Mouse (Mus musculus): Measurements from ENCODE around the gene Kctd5. TPM values are rescaled to one million over a fixed set of nuclear protein-coding genes. Genes with fewer than 3 reads are reported as not detected.

The Kctd5 gene
- polyA plus RNA-seq, 1 experiment: 71.1 TPM

DNA sequence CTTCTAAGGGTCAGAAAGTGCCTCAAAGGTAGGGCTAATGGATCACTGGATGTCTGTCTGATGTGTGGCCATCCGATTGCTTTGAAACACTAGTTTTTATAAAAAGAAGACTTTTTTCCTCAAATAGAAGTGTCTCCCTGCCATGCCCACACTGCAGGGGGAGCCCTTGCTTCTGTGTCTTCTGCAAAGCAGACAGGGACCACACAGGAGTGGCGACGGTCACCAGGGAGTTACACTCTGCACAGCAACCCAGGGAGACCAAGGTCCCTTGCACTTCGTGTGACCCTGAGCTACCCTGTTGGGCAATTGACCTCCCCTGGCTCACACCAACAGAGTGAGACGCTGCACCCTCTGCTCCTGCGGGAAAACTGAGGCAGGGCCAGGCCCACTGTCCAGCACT lies 36.3 kb downstream of the Kctd5 start:
- no peak for TF ChIP-seq CTCF (IDR thresholded peaks at IDR 0.05; ENCODE audit: borderline replicate concordance, extremely low read depth, insufficient read depth, insufficient read length)
- no peak for TF ChIP-seq POLR2A (IDR thresholded peaks at IDR 0.05; ENCODE audit: borderline replicate concordance, extremely low read depth, insufficient read depth, insufficient read length, poor library complexity, severe bottlenecking)
- no peak for DNase-seq (ENCODE audit: low read depth)

DNA sequence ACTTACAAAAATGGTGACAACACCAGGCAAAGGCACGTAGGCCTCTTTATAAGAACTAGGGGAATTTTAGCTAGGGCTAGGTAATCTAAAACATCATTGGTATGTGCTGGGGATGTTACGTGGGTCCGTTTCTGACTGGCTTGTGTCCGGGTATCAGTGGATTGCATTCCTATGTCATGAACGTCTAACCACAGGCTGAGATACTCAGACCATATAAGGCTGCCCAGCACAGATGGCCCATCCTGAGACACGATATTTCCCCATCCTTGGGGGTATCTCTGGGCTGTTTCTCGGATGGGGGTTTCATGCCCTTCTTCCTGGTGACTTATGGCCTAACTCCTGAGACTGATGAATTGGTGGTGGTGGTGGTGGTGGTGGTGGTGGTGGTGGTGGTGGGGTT lies 38.2 kb downstream of the Kctd5 start:
- DNase-seq (ENCODE audit: low read depth): no peak
- TF ChIP-seq POLR2A (IDR thresholded peaks at IDR 0.05; ENCODE audit: borderline replicate concordance, extremely low read depth, insufficient read depth, insufficient read length, poor library complexity, severe bottlenecking): no peak
- TF ChIP-seq CTCF (IDR thresholded peaks at IDR 0.05; ENCODE audit: borderline replicate concordance, extremely low read depth, insufficient read depth, insufficient read length): no peak

DNA sequence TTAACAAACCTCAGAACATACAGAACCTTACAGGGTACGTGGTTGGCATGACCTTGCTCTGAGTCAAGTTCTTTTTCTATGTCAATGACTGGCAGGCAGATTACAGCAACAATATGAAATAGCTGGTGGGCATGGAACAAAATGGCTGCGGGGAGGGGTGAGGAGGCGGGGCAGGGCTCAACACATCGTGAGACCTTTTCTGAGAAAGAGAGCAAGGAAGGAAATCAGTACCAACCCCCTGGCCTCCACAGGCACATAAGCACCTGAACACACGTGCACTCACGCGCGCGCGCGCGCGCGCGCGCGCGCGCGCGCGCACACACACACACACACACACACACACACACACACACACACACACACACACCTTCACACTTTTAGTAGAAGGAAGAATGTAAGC lies 42.7 kb downstream of the Kctd5 start:
- TF ChIP-seq POLR2A (IDR thresholded peaks at IDR 0.05; ENCODE audit: borderline replicate concordance, extremely low read depth, insufficient read depth, insufficient read length, poor library complexity, severe bottlenecking): no peak
- TF ChIP-seq CTCF (IDR thresholded peaks at IDR 0.05; ENCODE audit: borderline replicate concordance, extremely low read depth, insufficient read depth, insufficient read length): no peak
- DNase-seq (ENCODE audit: low read depth): no peak

DNA sequence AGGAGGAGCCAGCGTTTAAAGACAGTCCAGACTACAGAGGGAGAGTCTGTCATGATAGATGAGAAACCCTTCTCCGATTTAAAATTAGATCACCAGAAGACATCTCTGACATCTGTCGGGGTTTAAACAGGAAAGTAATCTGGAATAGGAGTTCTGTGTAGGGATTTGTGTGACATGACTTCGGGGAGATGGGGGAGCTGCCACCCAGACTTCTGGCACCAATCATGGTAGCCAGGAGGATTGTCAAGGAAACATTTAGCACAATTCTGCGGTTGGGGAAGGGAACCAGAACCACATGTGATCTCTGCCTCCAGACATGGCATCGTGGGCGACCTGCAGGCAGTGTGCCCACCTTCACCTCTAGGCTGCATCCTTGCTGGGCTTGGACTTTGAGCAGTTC lies 43.8 kb downstream of the Kctd5 start:
- DNase-seq (ENCODE audit: low read depth): no peak
- TF ChIP-seq POLR2A (IDR thresholded peaks at IDR 0.05; ENCODE audit: borderline replicate concordance, extremely low read depth, insufficient read depth, insufficient read length, poor library complexity, severe bottlenecking): no peak
- TF ChIP-seq CTCF (IDR thresholded peaks at IDR 0.05; ENCODE audit: borderline replicate concordance, extremely low read depth, insufficient read depth, insufficient read length): no peak

DNA sequence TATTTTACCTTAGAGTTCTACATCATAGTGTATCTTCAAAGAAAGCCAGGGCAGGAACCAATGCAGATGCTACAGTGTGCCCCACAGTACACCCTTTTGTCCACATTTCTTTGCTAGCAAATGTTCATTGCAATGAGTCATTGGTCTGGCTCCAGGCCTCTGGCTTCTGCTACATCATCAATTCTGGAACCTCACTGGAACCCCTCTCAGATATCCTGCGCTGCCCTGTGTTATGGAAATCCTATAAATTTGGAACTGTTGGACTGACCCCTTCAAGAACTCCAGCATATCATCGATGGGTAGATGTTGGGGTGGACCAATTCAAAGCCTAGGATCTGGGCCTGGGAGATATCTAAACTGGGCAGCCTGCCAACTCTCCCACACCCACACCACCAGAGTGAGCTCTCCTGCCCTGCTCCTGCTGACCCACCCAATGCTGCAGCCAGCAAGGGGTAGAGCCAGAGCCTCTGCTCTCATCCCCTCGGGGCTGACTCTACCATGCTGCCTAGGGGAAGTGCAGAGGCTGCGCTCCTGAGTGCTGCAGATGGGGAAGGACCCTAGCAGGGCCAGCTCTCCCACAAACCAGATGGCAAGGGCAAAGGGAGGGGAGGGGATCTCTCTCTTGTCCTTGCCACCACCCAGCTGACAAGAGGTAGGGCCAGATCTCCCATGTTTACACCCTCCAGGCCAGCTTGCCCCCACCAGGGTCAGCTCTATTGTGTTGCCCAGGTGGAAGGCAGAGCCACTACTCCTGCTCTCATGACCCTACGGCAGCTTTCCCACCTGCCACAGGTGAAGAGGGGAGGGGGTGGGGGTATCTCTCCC lies 51.7 kb downstream of the Kctd5 start:
- no peak for DNase-seq (ENCODE audit: low read depth)
- TF ChIP-seq CTCF (IDR thresholded peaks at IDR 0.05; ENCODE audit: borderline replicate concordance, extremely low read depth, insufficient read depth, insufficient read length) (no peak), POLR2A (IDR thresholded peaks at IDR 0.05; ENCODE audit: borderline replicate concordance, extremely low read depth, insufficient read depth, insufficient read length, poor library complexity, severe bottlenecking) (no peak)

DNA sequence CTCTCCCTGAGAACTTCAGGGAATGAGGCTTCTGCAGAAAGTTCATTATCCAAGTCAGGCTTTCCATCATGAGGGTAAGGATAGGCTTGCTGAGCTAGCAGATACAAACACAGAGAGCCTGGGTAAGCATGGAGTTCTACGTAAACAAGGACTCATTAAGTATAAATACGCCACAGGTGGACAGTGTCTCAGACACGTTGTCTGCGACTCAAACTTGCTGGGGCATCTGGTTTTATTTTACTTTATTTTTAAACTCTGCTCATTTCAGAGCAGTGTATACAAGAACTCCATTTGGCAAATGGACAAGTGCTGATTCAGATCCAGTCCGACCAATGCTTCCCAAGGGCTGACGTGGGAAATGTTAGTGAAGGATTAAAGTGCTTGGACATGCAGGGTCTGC lies 52.6 kb downstream of the Kctd5 start:
- no peak for TF ChIP-seq CTCF (IDR thresholded peaks at IDR 0.05; ENCODE audit: borderline replicate concordance, extremely low read depth, insufficient read depth, insufficient read length)
- no peak for TF ChIP-seq POLR2A (IDR thresholded peaks at IDR 0.05; ENCODE audit: borderline replicate concordance, extremely low read depth, insufficient read depth, insufficient read length, poor library complexity, severe bottlenecking)
- no peak for DNase-seq (ENCODE audit: low read depth)

DNA sequence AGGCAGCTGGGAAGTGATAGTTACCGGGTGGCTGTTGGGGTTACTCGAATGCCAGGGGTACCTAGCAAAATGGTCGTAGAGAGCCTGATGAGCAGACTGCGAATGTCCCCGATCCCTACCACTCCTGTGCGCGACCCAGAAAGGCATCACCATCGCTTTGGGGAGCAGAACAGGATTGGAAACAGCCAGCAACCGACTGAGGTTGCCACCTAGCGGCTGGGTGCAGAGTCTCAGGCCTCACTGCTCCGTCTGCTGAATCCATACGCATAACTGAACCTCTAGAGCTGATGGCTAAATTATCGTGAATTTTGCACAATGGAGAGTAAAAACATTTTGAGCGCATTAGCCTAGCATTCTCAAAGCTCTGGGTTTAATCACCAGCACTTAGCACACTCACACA lies 57.6 kb downstream of the Kctd5 start:
- TF ChIP-seq POLR2A (IDR thresholded peaks at IDR 0.05; ENCODE audit: borderline replicate concordance, extremely low read depth, insufficient read depth, insufficient read length, poor library complexity, severe bottlenecking) (no peak), CTCF (IDR thresholded peaks at IDR 0.05; ENCODE audit: borderline replicate concordance, extremely low read depth, insufficient read depth, insufficient read length) (peak; percentile 60)
- no peak for DNase-seq (ENCODE audit: low read depth)

DNA sequence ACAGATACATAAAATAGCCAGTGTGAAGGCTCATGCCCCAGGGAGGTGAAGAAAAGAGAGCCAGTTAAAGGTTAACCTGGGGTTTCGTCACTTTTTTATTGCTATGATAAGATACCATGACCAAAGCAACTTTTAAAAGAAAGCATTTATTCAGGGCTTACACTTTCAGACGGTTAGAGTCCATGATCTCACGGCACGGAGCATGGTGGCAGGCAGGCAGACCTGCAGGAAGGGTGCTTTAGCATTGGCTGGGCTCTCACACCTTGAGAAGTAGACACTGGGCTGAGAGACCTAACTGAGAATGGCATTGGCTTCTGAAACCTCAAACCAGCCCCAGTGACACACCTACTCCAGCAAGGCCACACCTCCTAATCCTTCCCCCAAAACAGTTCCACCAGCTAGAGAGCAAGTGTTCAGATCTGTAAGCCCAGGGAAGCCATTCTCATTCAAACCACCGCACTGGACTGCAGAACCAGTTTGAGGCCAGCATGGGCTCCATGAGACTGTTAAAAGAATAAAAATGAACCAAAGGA lies 58.8 kb downstream of the Kctd5 start:
- no peak for DNase-seq (ENCODE audit: low read depth)
- TF ChIP-seq CTCF (IDR thresholded peaks at IDR 0.05; ENCODE audit: borderline replicate concordance, extremely low read depth, insufficient read depth, insufficient read length): no peak
- TF ChIP-seq POLR2A (IDR thresholded peaks at IDR 0.05; ENCODE audit: borderline replicate concordance, extremely low read depth, insufficient read depth, insufficient read length, poor library complexity, severe bottlenecking): no peak

DNA sequence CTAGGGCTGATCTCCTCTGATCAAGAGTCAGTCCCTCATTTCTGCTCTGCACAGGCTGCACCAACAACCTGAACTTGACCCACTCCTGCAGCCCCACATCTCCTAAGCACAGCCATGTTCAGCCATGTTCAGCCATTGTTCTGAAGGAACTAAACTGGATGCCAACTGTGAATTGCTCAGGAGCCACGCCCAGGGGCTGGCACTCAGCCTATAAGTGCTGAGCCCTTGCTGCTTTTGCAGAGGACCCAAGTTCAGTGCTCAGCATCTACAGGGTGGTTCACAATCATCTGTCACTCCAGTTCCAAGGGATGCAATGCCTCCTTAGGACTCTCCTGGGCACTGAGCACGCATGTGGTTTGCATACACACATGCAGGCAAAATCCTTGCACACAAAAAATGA lies 60.4 kb downstream of the Kctd5 start:
- DNase-seq (ENCODE audit: low read depth): peak; percentile 5

DNA sequence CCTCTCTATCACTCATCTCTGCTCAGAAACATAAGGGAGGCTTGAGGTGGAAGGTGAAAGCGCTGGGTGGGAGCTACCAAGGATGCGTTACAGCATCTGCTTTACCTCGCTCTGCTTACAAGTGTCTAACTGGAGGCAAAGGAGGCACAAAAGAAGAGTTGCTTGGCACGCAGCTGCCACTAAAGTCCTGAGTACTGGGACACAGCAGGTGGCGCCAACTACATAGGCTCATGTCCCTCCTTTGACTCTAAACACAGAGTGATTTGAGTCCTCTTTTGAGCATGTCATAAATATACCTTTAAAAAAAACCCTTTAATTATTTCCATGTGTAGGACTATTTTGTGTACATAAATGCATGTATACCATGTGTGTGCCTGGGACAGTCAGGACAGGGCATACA lies 63.7 kb downstream of the Kctd5 start:
- TF ChIP-seq CTCF (IDR thresholded peaks at IDR 0.05; ENCODE audit: borderline replicate concordance, extremely low read depth, insufficient read depth, insufficient read length) (no peak), POLR2A (IDR thresholded peaks at IDR 0.05; ENCODE audit: borderline replicate concordance, extremely low read depth, insufficient read depth, insufficient read length, poor library complexity, severe bottlenecking) (no peak)
- DNase-seq (ENCODE audit: low read depth): no peak

More for the DNA sequence above, 60.4 kb downstream of the Kctd5 start:
- no peak for TF ChIP-seq POLR2A (IDR thresholded peaks at IDR 0.05; ENCODE audit: borderline replicate concordance, extremely low read depth, insufficient read depth, insufficient read length, poor library complexity, severe bottlenecking)
- no peak for TF ChIP-seq CTCF (IDR thresholded peaks at IDR 0.05; ENCODE audit: borderline replicate concordance, extremely low read depth, insufficient read depth, insufficient read length)

DNA sequence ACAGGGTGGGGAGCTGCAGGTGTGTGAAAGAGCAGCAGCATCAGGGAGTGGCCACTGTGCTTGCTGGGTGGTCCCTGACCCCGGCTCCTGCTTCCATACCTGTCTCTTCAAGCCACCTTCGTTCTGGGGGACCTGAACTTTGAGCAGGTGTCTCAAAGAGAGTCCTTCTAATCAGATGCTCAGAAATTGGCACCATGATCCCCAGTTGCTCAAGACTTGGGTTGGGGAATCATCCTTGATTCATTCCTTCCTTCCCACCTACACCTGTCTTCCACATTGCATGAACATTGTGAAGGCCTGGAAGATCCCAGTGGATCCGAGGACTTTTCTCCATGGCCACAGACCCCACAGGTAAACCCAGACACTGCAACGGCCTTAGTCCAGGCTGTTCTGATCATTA lies 65.2 kb downstream of the Kctd5 start:
- no peak for TF ChIP-seq CTCF (IDR thresholded peaks at IDR 0.05; ENCODE audit: borderline replicate concordance, extremely low read depth, insufficient read depth, insufficient read length)
- no peak for TF ChIP-seq POLR2A (IDR thresholded peaks at IDR 0.05; ENCODE audit: borderline replicate concordance, extremely low read depth, insufficient read depth, insufficient read length, poor library complexity, severe bottlenecking)
- DNase-seq (ENCODE audit: low read depth): no peak

DNA sequence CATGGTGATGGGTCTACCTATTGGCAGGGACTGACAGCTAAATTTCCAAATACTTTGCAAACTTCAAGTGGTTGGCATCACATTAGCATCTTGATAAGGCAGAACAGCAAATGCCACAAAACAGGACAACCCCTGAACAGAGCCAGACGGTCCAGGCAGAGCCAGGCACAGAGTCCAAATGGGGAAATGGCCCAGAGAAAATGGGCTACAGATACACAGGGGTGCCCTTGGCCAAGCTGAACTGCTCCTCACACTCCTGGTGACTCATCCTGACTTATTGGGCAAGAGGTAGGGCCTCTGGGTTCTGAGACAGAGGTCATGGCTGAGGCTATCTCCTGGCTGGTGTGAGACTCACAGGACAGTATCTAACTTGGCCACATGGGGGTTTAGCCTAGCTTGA lies 65.9 kb downstream of the Kctd5 start:
- no peak for TF ChIP-seq POLR2A (IDR thresholded peaks at IDR 0.05; ENCODE audit: borderline replicate concordance, extremely low read depth, insufficient read depth, insufficient read length, poor library complexity, severe bottlenecking)
- no peak for TF ChIP-seq CTCF (IDR thresholded peaks at IDR 0.05; ENCODE audit: borderline replicate concordance, extremely low read depth, insufficient read depth, insufficient read length)
- no peak for DNase-seq (ENCODE audit: low read depth)
